ENCODE assay signal across 8 mouse cellular contexts in genomic region chr8:89041421-89042117, GRCm38 (mm10). TPM values are rescaled to one million over a fixed set of nuclear protein-coding genes. Genes with fewer than 3 reads are reported as not detected.
DNase-seq lines count a peak whose midpoint lies in the region; ATAC-seq and TF ChIP-seq lines count a peak whose summit lies in the region.

No protein-coding gene starts in this region.

- H3K4me3 ChIP-seq in kidney, adult 2 months (ENCODE audit: insufficient read depth, low read depth, low read length): peak overlapping the region; percentile 87
- peak overlapping the region; percentile 49 for H3K4me3 ChIP-seq in embryonic facial prominence, embryonic 12.5 days
- H3K4me3 ChIP-seq in intestine, embryonic 15.5 days (replicated peaks): peak overlapping the region; percentile 52
- peak overlapping the region; percentile 83 for H3K4me3 ChIP-seq in neural tube, embryonic 12.5 days

- H3K36me3 ChIP-seq in kidney, adult 2 months (ENCODE audit: control insufficient read depth, insufficient read depth, low read length): no peaks in the 10 kb centered on the region; the same call in 1 of the 2 replicates
- no peaks in the 10 kb centered on the region for H3K36me3 ChIP-seq in embryonic facial prominence, embryonic 12.5 days
- H3K36me3 ChIP-seq in intestine, embryonic 15.5 days: no peaks in the 10 kb centered on the region
- H3K36me3 ChIP-seq in neural tube, embryonic 12.5 days: no peaks in the 10 kb centered on the region

- TF ChIP-seq CTCF in kidney, adult 2 months (conservative IDR thresholded peaks at IDR 0.05; ENCODE audit: insufficient read depth, insufficient read length, low read depth, low read length): no peak

- DNase-seq in kidney, adult 2 months: no peak
- no peak for DNase-seq in kidney, adult 8-10 months
- no peak for DNase-seq in spleen, postnatal 4 days (ENCODE audit: low spot score in 2 of 2)
- DNase-seq in right cerebral cortex, postnatal 36 days (ENCODE audit: low spot score in 2 of 2): no peak
- no peak for DNase-seq in layer of hippocampus, adult 11-12 months (ENCODE audit: low spot score)

- 1% methylated on average over 55 of the region's 55 CpGs for WGBS in kidney, adult 2 months
- under 1% methylated on average over 55 of the region's 55 CpGs for WGBS in embryonic facial prominence, embryonic 12.5 days
- 2% methylated on average over 55 of the region's 55 CpGs for WGBS in intestine, embryonic 15.5 days
- WGBS in neural tube, embryonic 12.5 days: under 1% methylated on average over 55 of the region's 55 CpGs

- H3K4me1 ChIP-seq in kidney, adult 2 months (ENCODE audit: control insufficient read depth, insufficient read depth, low read length): peaks cover 6% of the 10 kb centered on the region
- peaks cover 14% of the 10 kb centered on the region for H3K4me1 ChIP-seq in embryonic facial prominence, embryonic 12.5 days
- peaks cover 44% of the 10 kb centered on the region for H3K4me1 ChIP-seq in intestine, embryonic 15.5 days (replicated peaks)
- H3K4me1 ChIP-seq in neural tube, embryonic 12.5 days: peaks cover 23% of the 10 kb centered on the region

- no peaks in the 10 kb centered on the region; the same call in 1 of the 2 replicates for H3K27me3 ChIP-seq in kidney, adult 2 months (replicated peaks; ENCODE audit: control insufficient read depth, insufficient read depth, low read length)
- peaks cover 51% of the 10 kb centered on the region for H3K27me3 ChIP-seq in embryonic facial prominence, embryonic 12.5 days
- H3K27me3 ChIP-seq in intestine, embryonic 15.5 days (replicated peaks): peaks cover 74% of the 10 kb centered on the region
- 0 out of 2 replicates have a peak, but pooled peaks cover 4% of the 10 kb centered on the region for H3K27me3 ChIP-seq in neural tube, embryonic 12.5 days (replicated peaks)

- H3K9ac ChIP-seq in embryonic facial prominence, embryonic 12.5 days: peak overlapping the region; percentile 61
- H3K9ac ChIP-seq in intestine, embryonic 15.5 days: peak overlapping the region; percentile 59
- H3K9ac ChIP-seq in neural tube, embryonic 12.5 days: peak overlapping the region; percentile 98

- H3K4me2 ChIP-seq in embryonic facial prominence, embryonic 12.5 days (replicated peaks): peak overlapping the region; percentile 87
- H3K4me2 ChIP-seq in intestine, embryonic 15.5 days (replicated peaks): peak overlapping the region; percentile 93
- peak overlapping the region; percentile 81 for H3K4me2 ChIP-seq in neural tube, embryonic 12.5 days (replicated peaks)

- peak overlapping the region; percentile 100 for H3K27ac ChIP-seq in kidney, adult 2 months (ENCODE audit: insufficient read depth, low read depth, low read length)
- peak overlapping the region; percentile 70 for H3K27ac ChIP-seq in embryonic facial prominence, embryonic 12.5 days
- peak overlapping the region; percentile 54 for H3K27ac ChIP-seq in intestine, embryonic 15.5 days
- H3K27ac ChIP-seq in neural tube, embryonic 12.5 days: peak overlapping the region; percentile 98

- TF ChIP-seq POLR2A in kidney, adult 2 months (IDR thresholded peaks at IDR 0.05; ENCODE audit: low read depth, low read length): no peak

- no peak for ATAC-seq in embryonic facial prominence, embryonic 12.5 days (ENCODE audit: insufficient number of reproducible peaks, insufficient read depth, low FRiP score, low TSS enrichment)
- ATAC-seq in intestine, embryonic 15.5 days: peak; percentile 18; the same call in 1 of the 2 replicates
- no peak for ATAC-seq in neural tube, embryonic 12.5 days (ENCODE audit: low FRiP score, low read depth)

- H3K9me3 ChIP-seq in embryonic facial prominence, embryonic 12.5 days: no peaks in the 10 kb centered on the region
- H3K9me3 ChIP-seq in intestine, embryonic 15.5 days: no peaks in the 10 kb centered on the region
- no peaks in the 10 kb centered on the region for H3K9me3 ChIP-seq in neural tube, embryonic 12.5 days

RNA-seq across cellular contexts. Expression of gene Sall1, which starts 2.4 kb away (rescaled TPM):
- 26.0 and 34.0 TPM in 2 replicates for polyA plus RNA-seq in kidney, adult 2 months (2012; rRNA removed)
- 2.5 and 3.0 TPM in 2 replicates for polyA plus RNA-seq in embryonic facial prominence, embryonic 12.5 days (2016; fragmentation: Nextera tagmentation; extraction: Ambion mirVana)
- 1.8 and 2.4 TPM in 2 replicates for polyA plus RNA-seq in intestine, embryonic 15.5 days (2015; fragmentation: Nextera tagmentation; extraction: Ambion mirVana)
- polyA plus RNA-seq in neural tube, embryonic 12.5 days (2016; fragmentation: Nextera tagmentation; extraction: Ambion mirVana): 26.0 and 26.6 TPM in 2 replicates
